Mouse (Mus musculus) neural tube, embryonic 12.5 days (tissue): ENCODE data around the gene Qrich2. TPM values are rescaled to one million over a fixed set of nuclear protein-coding genes. Genes with fewer than 3 reads are reported as not detected.
"Not testable (repeated sequence)": the region's sequence is repeated elsewhere in the genome, so short reads cannot be mapped to it uniquely, and the experiment has no call there.

ENCODE experiments used
- ATAC-seq: fragments of 200-750 bp; cut with Nextera tagmentation; 2 replicates; pipeline ENCODE4 v1.8.0; 2017; ENCODE audit warnings: low read depth, mild to moderate bottlenecking, moderate TSS enrichment, moderate library complexity; ENCODE audit not compliant: low FRiP score
- H3K27ac ChIP-seq: fragments of 300-500 bp; sonication (generic); 2 replicates; pipeline ENCODE4 v1.5.1; 2016
- H3K27me3 ChIP-seq: fragments of 300-500 bp; sonication (generic); replicated peaks from 2 replicates; pipeline ENCODE4 v1.6.1; 2016; ENCODE audit warnings: mild to moderate bottlenecking
- H3K36me3 ChIP-seq: fragments of 300-500 bp; sonication (generic); 2 replicates; pipeline ENCODE4 v1.6.1; 2016; ENCODE audit warnings: mild to moderate bottlenecking
- H3K4me1 ChIP-seq: fragments of 300-500 bp; sonication (generic); 2 replicates; pipeline ENCODE4 v1.6.1; 2016
- H3K4me2 ChIP-seq: fragments of 300-500 bp; sonication (generic); replicated peaks from 2 replicates; pipeline ENCODE4 v1.6.1; 2016; ENCODE audit warnings: mild to moderate bottlenecking
- H3K4me3 ChIP-seq: fragments of 300-500 bp; sonication (generic); 2 replicates; pipeline ENCODE4 v1.5.1; 2016
- H3K9ac ChIP-seq: fragments of 300-500 bp; sonication (generic); 2 replicates; pipeline ENCODE4 v1.6.1; 2016; ENCODE audit warnings: mild to moderate bottlenecking
- H3K9me3 ChIP-seq: fragments of 300-500 bp; sonication (generic); 2 replicates; pipeline ENCODE4 v1.6.1; 2016; ENCODE audit warnings: mild to moderate bottlenecking
- WGBS: fragments of 180-500 bp; shearing (Covaris S2); methylation state at CpG from one replicate; pipeline ENCODE4 v1.1.7; 2016; 5-methylcytosine and 5-hydroxymethylcytosine counted together
- polyA plus RNA-seq: library from polyadenylated mRNA; unstranded; fragments of >200 nt; fragmentation: Nextera tagmentation; extraction: Ambion mirVana; gene quantifications from 2 replicates; pipeline ENCODE4 v1.2.1, GENCODE M21; 2016

Gene Qrich2
- polyA plus RNA-seq, 1 experiment from 2014 or later: not detected

- peaks cover 44% of the 10 kb centered on the region for H3K36me3 ChIP-seq
- ATAC-seq: no peak
- no peaks in the 10 kb centered on the region for H3K9me3 ChIP-seq
- no peak overlapping the region for H3K4me3 ChIP-seq
- no peak overlapping the region for H3K4me2 ChIP-seq
- H3K27me3 ChIP-seq: no peaks in the 10 kb centered on the region
- no peak overlapping the region for H3K27ac ChIP-seq
- no peak overlapping the region for H3K9ac ChIP-seq
- H3K4me1 ChIP-seq: peaks cover 4% of the 10 kb centered on the region
Measured at GRCm38 (mm10) chr11:116488207-116488606, 22.2 kb upstream of the Qrich2 start.

- no peak overlapping the region for H3K4me2 ChIP-seq
- ATAC-seq: no peak
- no peaks in the 10 kb centered on the region for H3K9me3 ChIP-seq
- 94% methylated on average over 8 of the region's 8 CpGs for WGBS
- H3K4me3 ChIP-seq: no peak overlapping the region
- no peak overlapping the region for H3K9ac ChIP-seq
- no peak overlapping the region for H3K27ac ChIP-seq
- H3K4me1 ChIP-seq: peaks cover 4% of the 10 kb centered on the region
- peaks cover 81% of the 10 kb centered on the region for H3K36me3 ChIP-seq
- H3K27me3 ChIP-seq: no peaks in the 10 kb centered on the region
Measured at GRCm38 (mm10) chr11:116484261-116484660, 18.2 kb upstream of the Qrich2 start.

DNA sequence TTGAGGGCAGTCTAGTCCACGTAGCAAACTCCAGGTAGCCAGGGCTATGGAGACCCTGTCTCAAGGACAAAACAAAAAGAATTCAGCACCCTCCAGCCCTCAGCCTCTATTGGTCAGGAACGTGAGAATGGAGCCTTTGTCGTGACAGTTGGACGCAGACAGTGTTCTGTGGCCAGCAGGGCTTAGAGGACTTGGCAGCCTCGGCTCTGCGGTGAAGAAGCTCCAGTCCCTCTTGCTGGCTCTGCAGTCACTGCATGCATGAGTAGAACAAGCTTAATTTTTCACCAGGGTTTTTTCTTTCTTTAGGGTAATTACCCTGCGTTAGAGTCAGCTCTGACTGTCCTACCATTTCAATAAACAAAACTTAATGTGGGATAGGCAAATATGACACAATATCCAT is 15.7 kb upstream of the Qrich2 start:
- WGBS: 88% methylated on average over 7 of the region's 7 CpGs
- H3K4me1 ChIP-seq: no peaks in the 10 kb centered on the region
- H3K4me2 ChIP-seq: no peak overlapping the region
- ATAC-seq: no peak
- no peaks in the 10 kb centered on the region for H3K27me3 ChIP-seq
- H3K9me3 ChIP-seq: no peaks in the 10 kb centered on the region
- H3K36me3 ChIP-seq: peaks cover 96% of the 10 kb centered on the region
- H3K4me3 ChIP-seq: no peak overlapping the region
- H3K27ac ChIP-seq: no peak overlapping the region
- no peak overlapping the region for H3K9ac ChIP-seq

DNA sequence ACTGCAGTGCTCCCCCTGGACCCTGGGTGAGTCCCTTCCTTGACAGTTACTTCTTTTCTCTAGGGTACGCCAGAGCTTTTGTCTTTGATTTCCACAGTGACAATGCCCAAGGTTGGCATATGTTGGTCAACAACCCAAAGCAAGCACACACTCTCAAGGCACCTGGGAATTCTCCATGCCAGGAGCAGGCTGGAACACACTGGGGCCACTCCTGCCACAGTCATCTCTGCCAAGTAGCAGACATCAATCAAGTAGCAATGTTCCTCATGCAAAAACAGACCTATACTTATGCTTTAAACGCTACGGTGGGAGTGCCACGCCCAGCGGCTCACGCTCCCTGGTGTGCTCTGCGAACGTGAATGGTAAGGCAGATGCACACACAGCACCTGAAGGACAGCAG is 14.9 kb upstream of the Qrich2 start:
- WGBS: 95% methylated on average over 8 of the region's 8 CpGs
- no peak for ATAC-seq
- Histone ChIP-seq H3K27ac (no peak overlapping the region), H3K9ac (no peak overlapping the region), H3K4me2 (no peak overlapping the region), H3K9me3 (no peaks in the 10 kb centered on the region), H3K27me3 (no peaks in the 10 kb centered on the region), H3K4me3 (no peak overlapping the region), H3K4me1 (no peaks in the 10 kb centered on the region), H3K36me3 (peaks cover 96% of the 10 kb centered on the region)

DNA sequence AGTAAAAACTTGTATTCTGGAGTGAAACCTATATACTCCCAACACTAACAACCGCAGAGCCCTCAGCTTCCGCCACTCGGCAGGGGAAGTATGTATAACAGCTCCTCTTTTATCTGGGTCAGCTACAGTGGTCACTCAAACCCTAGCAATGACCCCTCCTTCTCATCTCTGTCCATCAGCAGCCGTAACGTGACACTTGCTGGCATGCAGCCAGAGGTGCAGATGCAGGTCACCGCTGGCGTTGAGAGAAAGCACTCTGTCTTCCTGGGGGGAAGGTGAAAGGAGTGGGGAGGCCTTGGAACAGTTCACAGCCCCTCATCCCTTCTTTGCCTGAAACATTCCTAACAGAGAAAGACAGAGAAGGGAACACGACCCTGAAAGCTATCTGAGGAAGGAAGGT is 13.8 kb upstream of the Qrich2 start:
- peaks cover 97% of the 10 kb centered on the region for H3K36me3 ChIP-seq
- no peak overlapping the region for H3K9ac ChIP-seq
- H3K27me3 ChIP-seq: no peaks in the 10 kb centered on the region
- WGBS: 67% methylated on average over 8 of the region's 8 CpGs
- no peak for ATAC-seq
- H3K9me3 ChIP-seq: no peaks in the 10 kb centered on the region
- H3K4me2 ChIP-seq: no peak overlapping the region
- no peak overlapping the region for H3K27ac ChIP-seq
- H3K4me3 ChIP-seq: no peak overlapping the region
- no peaks in the 10 kb centered on the region for H3K4me1 ChIP-seq

DNA sequence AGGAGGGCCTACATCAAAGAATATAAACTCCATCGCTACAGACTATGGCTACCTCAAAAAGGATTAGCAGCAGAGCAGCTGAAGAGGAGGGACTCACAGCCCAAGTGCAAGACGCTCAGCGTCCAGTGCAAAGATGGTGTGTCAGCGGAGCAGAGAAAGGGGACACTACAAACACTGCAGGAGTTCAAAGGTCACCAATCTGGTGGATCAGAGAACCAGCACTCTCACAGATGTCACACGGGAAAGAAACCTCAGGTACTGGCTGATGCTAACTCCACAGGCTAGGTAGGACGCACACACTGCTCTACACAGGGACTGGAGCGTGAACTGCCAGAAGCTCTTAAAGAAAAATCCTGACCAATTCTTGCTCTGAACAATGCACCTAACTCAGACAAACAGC is 12.9 kb upstream of the Qrich2 start:
- Histone ChIP-seq H3K27me3 (no peaks in the 10 kb centered on the region), H3K4me2 (no peak overlapping the region), H3K27ac (no peak overlapping the region), H3K4me1 (no peaks in the 10 kb centered on the region), H3K4me3 (no peak overlapping the region), H3K36me3 (peaks cover 95% of the 10 kb centered on the region), H3K9me3 (no peaks in the 10 kb centered on the region), H3K9ac (no peak overlapping the region)
- ATAC-seq: no peak
- 90% methylated on average over 7 of the region's 7 CpGs for WGBS

DNA sequence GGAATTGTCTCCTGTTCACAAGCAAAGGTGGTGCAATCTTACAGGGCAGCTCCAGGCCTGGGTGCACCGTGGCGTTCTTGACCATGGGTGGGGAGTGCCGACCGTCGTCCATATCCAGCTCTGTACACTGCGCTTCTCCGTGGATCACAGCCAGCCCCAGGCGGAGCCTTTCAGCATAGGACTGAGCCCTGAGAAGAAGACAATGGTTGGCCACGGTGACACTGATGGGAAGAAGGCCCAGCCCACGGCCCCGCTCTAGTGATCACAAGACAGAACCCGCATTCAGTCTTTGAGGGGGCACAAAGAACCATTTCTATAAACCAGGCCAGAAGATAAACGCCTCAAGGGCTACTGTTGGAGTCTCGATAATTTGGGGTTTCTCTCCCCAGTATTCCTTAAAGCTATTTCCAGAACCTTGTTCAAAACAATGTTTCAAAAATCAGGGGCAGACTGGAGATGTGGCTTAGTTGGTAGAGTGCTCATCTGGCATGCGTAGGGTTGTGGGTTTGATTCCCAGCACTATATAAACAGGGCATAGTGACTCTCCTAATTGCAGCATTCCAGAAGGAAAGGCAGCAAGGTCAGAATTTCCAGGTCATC is 11.2 kb upstream of the Qrich2 start:
- H3K27me3 ChIP-seq: no peaks in the 10 kb centered on the region
- no peak overlapping the region for H3K4me3 ChIP-seq
- H3K4me2 ChIP-seq: no peak overlapping the region
- peaks cover 97% of the 10 kb centered on the region for H3K36me3 ChIP-seq
- H3K27ac ChIP-seq: no peak overlapping the region
- H3K9me3 ChIP-seq: no peaks in the 10 kb centered on the region
- WGBS: 83% methylated on average over 15 of the region's 15 CpGs
- H3K9ac ChIP-seq: no peak overlapping the region
- no peak for ATAC-seq
- H3K4me1 ChIP-seq: no peaks in the 10 kb centered on the region

DNA sequence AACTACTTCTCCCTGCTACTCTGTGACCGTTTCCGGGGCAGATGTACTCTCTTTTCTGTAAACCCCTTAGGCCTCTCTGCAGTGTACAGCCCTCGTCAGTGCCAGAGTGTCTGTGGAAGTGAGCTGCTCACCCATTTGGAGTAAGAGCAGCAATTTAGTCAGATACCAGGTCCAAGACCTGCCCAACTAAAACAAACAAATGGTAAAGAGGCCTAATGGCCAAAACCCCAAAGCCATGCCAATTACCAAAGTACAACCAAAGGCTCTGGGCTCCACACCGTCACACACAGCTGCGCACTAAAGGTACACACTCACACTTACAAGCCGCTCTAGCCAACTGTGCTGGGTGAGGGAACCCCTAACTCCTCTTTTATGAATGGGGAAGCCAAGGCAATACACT is 10.7 kb upstream of the Qrich2 start:
- Histone ChIP-seq H3K27me3 (no peaks in the 10 kb centered on the region), H3K4me1 (no peaks in the 10 kb centered on the region), H3K9ac (no peak overlapping the region), H3K36me3 (peaks cover 97% of the 10 kb centered on the region), H3K4me2 (no peak overlapping the region), H3K4me3 (no peak overlapping the region), H3K27ac (no peak overlapping the region), H3K9me3 (no peaks in the 10 kb centered on the region)
- WGBS: 88% methylated on average over 6 of the region's 6 CpGs
- no peak for ATAC-seq

DNA sequence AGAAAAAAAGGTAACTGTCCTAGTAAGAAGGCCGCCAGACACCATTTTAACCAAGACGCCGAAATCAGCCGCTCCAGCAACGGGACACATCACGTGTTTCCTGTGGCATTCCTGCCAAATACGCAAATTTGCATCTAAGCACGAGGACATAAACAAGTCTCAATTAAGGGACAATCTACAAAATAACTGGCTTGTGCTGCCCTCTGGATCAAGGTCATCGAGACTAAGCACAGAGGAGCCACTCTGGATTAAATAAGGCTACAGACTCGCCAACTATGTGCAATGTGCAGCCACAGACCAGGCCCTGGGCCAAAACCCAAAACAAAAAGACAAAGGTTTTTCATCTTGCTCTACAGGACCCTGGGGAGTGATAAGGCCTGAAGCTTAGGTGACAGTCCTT is 10.0 kb upstream of the Qrich2 start:
- Histone ChIP-seq H3K4me1 (no peaks in the 10 kb centered on the region), H3K36me3 (peaks cover 97% of the 10 kb centered on the region), H3K4me2 (no peak overlapping the region), H3K27me3 (no peaks in the 10 kb centered on the region), H3K9ac (no peak overlapping the region), H3K9me3 (no peaks in the 10 kb centered on the region), H3K4me3 (no peak overlapping the region), H3K27ac (no peak overlapping the region)
- ATAC-seq: no peak
- WGBS: 92% methylated on average over 10 of the region's 10 CpGs

DNA sequence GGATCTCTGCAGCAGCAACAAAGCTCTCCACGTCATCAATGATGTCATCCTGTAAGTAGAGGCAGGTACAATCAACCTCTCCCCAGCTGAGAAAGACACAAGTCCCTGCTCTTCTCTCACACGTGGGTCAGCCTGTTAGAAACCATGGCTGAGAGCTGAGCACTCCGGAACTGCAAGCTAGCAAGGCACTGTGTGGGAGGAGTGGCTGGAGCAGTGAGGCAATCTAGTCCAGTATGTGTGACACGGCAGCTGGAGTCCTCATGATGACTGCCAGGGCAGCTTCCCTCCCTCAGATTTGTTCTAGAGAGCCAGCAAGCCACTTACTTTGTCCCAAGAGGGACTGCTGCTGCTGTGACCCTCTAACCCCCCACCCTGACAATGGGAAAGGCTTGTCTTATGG is 6.2 kb upstream of the Qrich2 start:
- no peaks in the 10 kb centered on the region for H3K4me1 ChIP-seq
- H3K4me2 ChIP-seq: no peak overlapping the region
- no peaks in the 10 kb centered on the region for H3K27me3 ChIP-seq
- H3K9me3 ChIP-seq: no peaks in the 10 kb centered on the region
- no peak overlapping the region for H3K4me3 ChIP-seq
- 85% methylated on average over 4 of the region's 4 CpGs for WGBS
- ATAC-seq: no peak
- no peak overlapping the region for H3K27ac ChIP-seq
- H3K9ac ChIP-seq: no peak overlapping the region
- H3K36me3 ChIP-seq: peaks cover 75% of the 10 kb centered on the region

DNA sequence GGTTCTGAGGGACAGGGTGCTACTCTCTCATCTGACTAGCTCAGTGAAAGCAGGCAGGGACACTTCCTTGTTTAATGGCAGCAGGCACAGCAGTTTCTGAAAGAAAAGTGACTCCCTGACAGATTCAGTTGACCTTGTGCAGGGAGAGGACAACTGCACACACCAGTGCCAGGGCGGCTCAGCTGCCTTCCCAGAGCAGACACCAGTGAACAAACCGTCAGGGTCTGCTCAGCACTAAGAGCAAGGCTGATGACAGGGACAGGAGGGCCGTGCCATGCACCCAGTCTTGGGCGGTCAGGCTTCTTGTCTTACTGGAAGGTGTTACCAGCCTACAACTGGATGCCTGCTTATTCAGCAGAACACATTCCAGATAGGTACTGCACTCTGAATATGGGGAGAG is 4.9 kb upstream of the Qrich2 start:
- no peak overlapping the region for H3K9ac ChIP-seq
- 92% methylated on average over 4 of the region's 4 CpGs for WGBS
- H3K36me3 ChIP-seq: peaks cover 61% of the 10 kb centered on the region
- no peaks in the 10 kb centered on the region for H3K27me3 ChIP-seq
- no peak for ATAC-seq
- no peaks in the 10 kb centered on the region for H3K4me1 ChIP-seq
- H3K27ac ChIP-seq: no peak overlapping the region
- H3K4me3 ChIP-seq: no peak overlapping the region
- no peaks in the 10 kb centered on the region for H3K9me3 ChIP-seq
- no peak overlapping the region for H3K4me2 ChIP-seq

DNA sequence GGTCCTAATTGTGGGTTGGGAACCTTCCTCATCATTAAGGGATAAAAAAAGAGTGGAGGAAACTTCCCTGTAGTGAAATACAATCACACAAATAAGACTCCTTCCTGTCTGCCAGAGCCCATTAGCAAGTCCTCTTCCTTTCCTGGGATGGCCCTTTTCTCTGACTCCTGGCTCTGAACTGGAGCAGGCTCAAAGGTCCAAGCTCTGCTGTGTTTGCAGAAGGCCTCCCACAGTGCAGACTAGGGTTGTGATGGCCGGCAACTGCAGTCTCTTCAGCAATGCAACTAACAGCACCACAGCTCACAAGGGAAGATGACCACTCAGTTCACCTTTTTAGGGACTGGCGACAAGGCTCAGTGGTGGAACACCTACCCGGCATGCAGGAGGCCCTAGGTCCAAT is 4.2 kb upstream of the Qrich2 start:
- ATAC-seq: no peak
- no peaks in the 10 kb centered on the region for H3K4me1 ChIP-seq
- no peaks in the 10 kb centered on the region for H3K27me3 ChIP-seq
- peaks cover 55% of the 10 kb centered on the region for H3K36me3 ChIP-seq
- 85% methylated on average over 3 of the region's 3 CpGs for WGBS
- no peak overlapping the region for H3K9ac ChIP-seq
- no peak overlapping the region for H3K4me3 ChIP-seq
- H3K9me3 ChIP-seq: no peaks in the 10 kb centered on the region
- H3K27ac ChIP-seq: no peak overlapping the region
- no peak overlapping the region for H3K4me2 ChIP-seq

GRCm38 (mm10) chr11:116468338-116468737 is 2.3 kb upstream of the Qrich2 start:
- 82% methylated on average over 3 of the region's 3 CpGs for WGBS
- H3K27ac ChIP-seq, H3K9me3 ChIP-seq, H3K4me3 ChIP-seq, H3K4me1 ChIP-seq, H3K4me2 ChIP-seq, H3K9ac ChIP-seq, ATAC-seq, H3K27me3 ChIP-seq: not testable (repeated sequence)
- peaks cover 37% of the 10 kb centered on the region for H3K36me3 ChIP-seq
